Mouse (Mus musculus): ENCODE results near the gene Abcc10.

The Abcc10 gene

GRCm38 (mm10) chr17:46258279-46259053 lies 69.7 kb downstream of the Abcc10 start:
- DNase-seq (ENCODE audit: low spot score in 2 of 2) = no peak

- DNase-seq (ENCODE audit: low spot score in 2 of 2) = no peak
These were observed 73.0 kb downstream of the Abcc10 start for GRCm38 (mm10) chr17:46255147-46255546.

GRCm38 (mm10) chr17:46254106-46254505 lies 74.0 kb downstream of the Abcc10 start:
- DNase-seq (ENCODE audit: low spot score in 2 of 2) = peak; percentile 54

GRCm38 (mm10) chr17:46253452-46254084 lies 74.6 kb downstream of the Abcc10 start, which contains the start of gene Lrrc73:
Lrrc73 (plus strand) TSS chr17:46253531.
- peak; percentile 94 to 97 for DNase-seq (ENCODE audit: low spot score in 2 of 2)
